Mouse (Mus musculus): Measurements from ENCODE around the gene Mical1. TPM values are rescaled to one million over a fixed set of nuclear protein-coding genes. Genes with fewer than 3 reads are reported as not detected.

Mical1 gene
- total RNA-seq (2012; rRNA removed): 35.3 and 54.7 TPM in 2 replicates

DNA sequence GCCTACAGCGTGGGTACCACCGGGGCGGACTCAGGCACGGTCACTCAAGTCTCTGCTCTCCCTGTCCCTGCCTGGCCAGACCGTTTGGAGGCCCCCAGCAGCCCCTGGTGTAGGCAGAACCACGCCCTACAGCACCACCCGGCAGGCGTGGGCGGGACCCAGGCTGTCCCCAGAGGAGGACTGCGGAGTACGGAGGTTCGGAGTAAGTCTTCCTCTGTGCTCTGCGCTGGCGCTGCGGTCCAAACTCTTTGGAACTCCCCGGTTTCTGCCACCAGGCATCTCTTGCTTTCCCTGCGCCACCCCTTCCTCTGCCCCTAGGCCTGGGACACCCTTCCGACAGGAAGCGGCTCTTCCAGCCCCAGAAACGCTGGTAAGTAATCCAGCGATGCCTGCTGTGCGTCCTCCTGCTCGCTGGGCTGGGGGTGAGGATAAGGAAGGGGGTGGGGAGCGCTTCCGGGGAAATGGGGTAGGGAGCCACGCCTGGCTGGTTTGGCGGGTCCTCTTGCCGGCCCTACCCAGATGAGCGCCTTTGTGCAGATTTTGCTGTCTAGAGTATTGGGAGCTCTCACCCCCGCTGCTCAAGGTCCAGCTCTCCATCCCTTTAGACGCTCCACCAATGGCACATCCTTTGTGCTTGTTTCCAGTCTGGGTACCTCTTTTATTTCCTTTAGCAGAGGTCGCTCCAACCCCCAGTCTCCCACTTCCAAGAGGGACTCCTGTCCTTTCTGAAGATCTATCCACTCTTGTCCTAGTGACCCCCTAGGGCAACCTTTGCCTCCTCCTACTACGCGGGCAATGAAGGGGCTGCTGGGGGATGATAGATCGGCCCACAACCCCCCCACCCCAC is at the start of gene Mical1:
TSS of gene Mical1 (plus strand) at position 144 of the 847 bp plus-strand sequence.
- TF ChIP-seq HCFC1 (IDR thresholded peaks at IDR 0.05; ENCODE audit: borderline replicate concordance, insufficient read depth, low read length) (no peak), ZC3H11A (IDR thresholded peaks at IDR 0.05; ENCODE audit: borderline replicate concordance, low read depth, low read length) (no peak), ZNF384 (IDR thresholded peaks at IDR 0.05; ENCODE audit: low read depth, low read length) (no peak), MAFK (IDR thresholded peaks at IDR 0.05; ENCODE audit: insufficient read depth, low read depth, low read length) (no peak), CHD2 (IDR thresholded peaks at IDR 0.05; ENCODE audit: low read depth, low read length) (no peak)
- Histone ChIP-seq H3K4me3 (ENCODE audit: insufficient read depth in 1 of 2, low read depth in 1 of 2, low read length in 2 of 2, poor library complexity in 1 of 2, severe bottlenecking in 1 of 2) (peak within 1 kb of the TSS; percentile 64 to 97), H3K27ac (ENCODE audit: insufficient read depth, low read depth, low read length, poor library complexity, severe bottlenecking) (peak within 1 kb of the TSS; percentile 37), H3K9ac (ENCODE audit: insufficient read depth, low read depth, low read length, poor library complexity, severe bottlenecking) (peak within 1 kb of the TSS; percentile 76), H3K9me3 (ENCODE audit: control insufficient read depth, insufficient read depth, low read depth, low read length) (no peaks in the 10 kb centered on the region), H3K36me3 (ENCODE audit: control insufficient read depth, insufficient read depth, low read length, poor library complexity, severe bottlenecking) (no peaks in the 10 kb centered on the region), H3K4me1 (ENCODE audit: control insufficient read depth in 2 of 2, insufficient read depth in 2 of 2, low read length in 2 of 2, poor library complexity in 1 of 2) (peaks cover 2 to 23% of the 10 kb centered on the region in 2 experiments)
- no peak for DNase-seq (ENCODE audit: low read depth, low spot score)
- in situ Hi-C loops (cut with MboI; ENCODE audit: low sequenced_read_pairs in 2 of 2, unreplicated experiment in 2 of 2): no loop called here

DNA sequence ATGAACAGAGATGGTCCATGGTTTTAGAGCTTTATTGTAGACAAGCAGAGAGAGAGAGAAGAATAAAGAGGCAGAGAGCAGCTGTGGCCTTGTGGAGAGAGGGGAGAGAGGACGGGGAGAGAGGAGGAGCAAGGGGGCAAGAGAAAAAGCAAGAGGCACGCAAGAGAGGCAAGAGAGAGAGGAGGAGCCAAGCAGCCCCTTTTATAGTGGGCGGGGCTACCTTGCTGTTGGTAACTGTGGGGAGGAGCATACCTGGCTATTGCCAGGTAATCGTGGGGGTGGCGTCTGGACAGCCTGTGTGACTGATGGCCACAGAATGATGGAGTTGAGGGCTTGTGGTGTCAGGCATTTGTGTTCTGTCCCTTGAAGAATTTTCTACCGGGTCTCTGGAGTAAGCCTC is 49.7 kb upstream of the Mical1 start:
- Histone ChIP-seq H3K4me1 (ENCODE audit: control insufficient read depth in 2 of 2, insufficient read depth in 2 of 2, low read length in 2 of 2, poor library complexity in 1 of 2) (peaks cover 0 to 7% of the 10 kb centered on the region in 2 experiments; a peak in 3 of 4 replicates), H3K9ac (ENCODE audit: insufficient read depth, low read depth, low read length, poor library complexity, severe bottlenecking) (peak overlapping the region; percentile 44; the same call in 1 of the 2 replicates), H3K27ac (ENCODE audit: insufficient read depth, low read depth, low read length, poor library complexity, severe bottlenecking) (no peak overlapping the region; the same call in 1 of the 2 replicates), H3K36me3 (ENCODE audit: control insufficient read depth, insufficient read depth, low read length, poor library complexity, severe bottlenecking) (no peaks in the 10 kb centered on the region), H3K9me3 (ENCODE audit: control insufficient read depth, insufficient read depth, low read depth, low read length) (no peaks in the 10 kb centered on the region), H3K4me3 (ENCODE audit: insufficient read depth in 1 of 2, low read depth in 1 of 2, low read length in 2 of 2, poor library complexity in 1 of 2, severe bottlenecking in 1 of 2) (peak overlapping the region; percentile 50 to 55; a peak in 3 of 4 replicates)
- in situ Hi-C loops (cut with MboI; ENCODE audit: low sequenced_read_pairs in 2 of 2, unreplicated experiment in 2 of 2): no loop called here
- no peak for TF ChIP-seq MAFK (IDR thresholded peaks at IDR 0.05; ENCODE audit: insufficient read depth, low read depth, low read length)
- TF ChIP-seq CHD2 (IDR thresholded peaks at IDR 0.05; ENCODE audit: low read depth, low read length): no peak
- no peak for TF ChIP-seq ZC3H11A (IDR thresholded peaks at IDR 0.05; ENCODE audit: borderline replicate concordance, low read depth, low read length)
- no peak for TF ChIP-seq HCFC1 (IDR thresholded peaks at IDR 0.05; ENCODE audit: borderline replicate concordance, insufficient read depth, low read length)
- TF ChIP-seq ZNF384 (IDR thresholded peaks at IDR 0.05; ENCODE audit: low read depth, low read length): no peak
- no peak for DNase-seq (ENCODE audit: low read depth, low spot score)

DNA sequence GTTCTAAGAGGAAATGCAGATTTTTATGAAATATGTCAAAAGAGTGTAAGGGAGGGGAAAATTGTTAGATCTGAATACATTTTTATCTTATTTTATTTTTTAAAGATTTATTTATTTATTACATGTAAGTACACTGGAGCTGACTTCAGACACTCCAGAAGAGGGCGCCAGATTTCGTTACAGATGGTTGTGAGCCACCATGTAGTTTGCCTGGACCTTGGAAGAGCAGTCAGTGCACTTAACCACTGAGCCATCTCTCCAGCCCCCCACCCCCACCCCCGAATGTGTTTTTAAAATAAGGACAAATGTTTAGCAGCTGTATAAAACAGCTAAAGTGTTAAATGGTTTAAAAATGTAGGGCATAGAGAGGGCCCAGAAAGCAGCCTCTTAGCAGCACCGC is 41.5 kb upstream of the Mical1 start:
- DNase-seq (ENCODE audit: low read depth, low spot score): no peak
- no peaks in the 10 kb centered on the region for H3K36me3 ChIP-seq (ENCODE audit: control insufficient read depth, insufficient read depth, low read length, poor library complexity, severe bottlenecking)
- H3K9me3 ChIP-seq (ENCODE audit: control insufficient read depth, insufficient read depth, low read depth, low read length): no peaks in the 10 kb centered on the region
- H3K9ac ChIP-seq (ENCODE audit: insufficient read depth, low read depth, low read length, poor library complexity, severe bottlenecking): no peak overlapping the region; the same call in 1 of the 2 replicates
- H3K4me1 ChIP-seq (ENCODE audit: control insufficient read depth in 2 of 2, insufficient read depth in 2 of 2, low read length in 2 of 2, poor library complexity in 1 of 2): peaks cover 2 to 8% of the 10 kb centered on the region in 2 experiments; a peak in 2 of 4 replicates
- peak overlapping the region; percentile 93; the same call in 1 of the 2 replicates for H3K27ac ChIP-seq (ENCODE audit: insufficient read depth, low read depth, low read length, poor library complexity, severe bottlenecking)
- in situ Hi-C loops (cut with MboI; ENCODE audit: low sequenced_read_pairs in 2 of 2, unreplicated experiment in 2 of 2): no loop called here
- TF ChIP-seq CHD2 (IDR thresholded peaks at IDR 0.05; ENCODE audit: low read depth, low read length): no peak
- no peak for TF ChIP-seq HCFC1 (IDR thresholded peaks at IDR 0.05; ENCODE audit: borderline replicate concordance, insufficient read depth, low read length)
- TF ChIP-seq ZC3H11A (IDR thresholded peaks at IDR 0.05; ENCODE audit: borderline replicate concordance, low read depth, low read length): no peak
- no peak; the same call in 1 of the 2 replicates for TF ChIP-seq ZNF384 (IDR thresholded peaks at IDR 0.05; ENCODE audit: low read depth, low read length)
- TF ChIP-seq MAFK (IDR thresholded peaks at IDR 0.05; ENCODE audit: insufficient read depth, low read depth, low read length): no peak
- no peak overlapping the region for H3K4me3 ChIP-seq (ENCODE audit: insufficient read depth in 1 of 2, low read depth in 1 of 2, low read length in 2 of 2, poor library complexity in 1 of 2, severe bottlenecking in 1 of 2)

DNA sequence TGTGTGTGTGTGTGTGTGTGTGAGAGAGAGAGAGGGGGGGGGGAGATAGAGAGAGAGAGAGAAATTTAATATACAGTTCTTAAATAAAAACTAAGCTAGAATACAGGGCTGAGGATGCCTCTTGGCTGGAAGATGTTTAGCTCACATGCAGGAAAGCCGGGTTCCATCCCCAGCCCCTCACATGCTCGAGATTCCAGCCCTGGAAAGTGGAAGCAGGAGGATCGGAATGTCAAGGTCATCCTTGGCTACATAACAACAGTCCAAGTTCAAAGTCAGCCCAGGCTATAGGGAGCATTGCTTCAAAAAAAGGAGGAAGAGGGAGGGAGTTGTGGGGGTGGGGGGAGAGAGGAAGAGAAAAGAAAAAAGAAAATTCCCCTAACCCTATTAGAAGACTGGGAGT is 41.0 kb upstream of the Mical1 start:
- no peak for TF ChIP-seq HCFC1 (IDR thresholded peaks at IDR 0.05; ENCODE audit: borderline replicate concordance, insufficient read depth, low read length)
- no peak for TF ChIP-seq MAFK (IDR thresholded peaks at IDR 0.05; ENCODE audit: insufficient read depth, low read depth, low read length)
- TF ChIP-seq CHD2 (IDR thresholded peaks at IDR 0.05; ENCODE audit: low read depth, low read length): peak; percentile 57; the same call in 1 of the 2 replicates

More for the DNA sequence above, 41.0 kb upstream of the Mical1 start:
- H3K4me3 ChIP-seq (ENCODE audit: insufficient read depth in 1 of 2, low read depth in 1 of 2, low read length in 2 of 2, poor library complexity in 1 of 2, severe bottlenecking in 1 of 2): no peak overlapping the region
- no peaks in the 10 kb centered on the region for H3K9me3 ChIP-seq (ENCODE audit: control insufficient read depth, insufficient read depth, low read depth, low read length)
- H3K27ac ChIP-seq (ENCODE audit: insufficient read depth, low read depth, low read length, poor library complexity, severe bottlenecking): peak overlapping the region; percentile 93; the same call in 1 of the 2 replicates
- H3K9ac ChIP-seq (ENCODE audit: insufficient read depth, low read depth, low read length, poor library complexity, severe bottlenecking): no peak overlapping the region; the same call in 1 of the 2 replicates
- DNase-seq (ENCODE audit: low read depth, low spot score): peak; percentile 75
- H3K4me1 ChIP-seq (ENCODE audit: control insufficient read depth in 2 of 2, insufficient read depth in 2 of 2, low read length in 2 of 2, poor library complexity in 1 of 2): peaks cover 2 to 8% of the 10 kb centered on the region in 2 experiments; a peak in 2 of 4 replicates
- no peaks in the 10 kb centered on the region for H3K36me3 ChIP-seq (ENCODE audit: control insufficient read depth, insufficient read depth, low read length, poor library complexity, severe bottlenecking)
- in situ Hi-C loops (cut with MboI; ENCODE audit: low sequenced_read_pairs in 2 of 2, unreplicated experiment in 2 of 2): no loop called here
